Mouse (Mus musculus) bone marrow macrophage, adult 2 months (primary cell): ENCODE data around the gene Grin2a.

Experiments
- CTCF ChIP-seq: IDR thresholded peaks from 2 replicates; pipeline ENCODE4 v1.5.1; 2012; ENCODE audit warnings: low read depth, mild to moderate bottlenecking, low read length, moderate library complexity
- POLR2A ChIP-seq: IDR thresholded peaks from 2 replicates; pipeline ENCODE4 v1.6.1; 2012; ENCODE audit warnings: mild to moderate bottlenecking, low read depth, low read length, borderline replicate concordance

GRCm38 (mm10) chr16:9589176-9589575, 406.2 kb downstream of the Grin2a start:
- TF ChIP-seq CTCF, result no peak
- no peak for TF ChIP-seq POLR2A
